Mouse (Mus musculus) lung, adult 18-20 months (tissue): ENCODE results near the gene Thbs2.
A peak's percentile ranks its signal among the peaks of the same experiment; 100 is the strongest.

Experiments
- DNase-seq, 2 experiments: peaks; one replicate each; pipeline ENCODE4 v3.0.0; 2022; ENCODE audit warnings: mixed read lengths in 2 of 2

Gene Thbs2

DNA sequence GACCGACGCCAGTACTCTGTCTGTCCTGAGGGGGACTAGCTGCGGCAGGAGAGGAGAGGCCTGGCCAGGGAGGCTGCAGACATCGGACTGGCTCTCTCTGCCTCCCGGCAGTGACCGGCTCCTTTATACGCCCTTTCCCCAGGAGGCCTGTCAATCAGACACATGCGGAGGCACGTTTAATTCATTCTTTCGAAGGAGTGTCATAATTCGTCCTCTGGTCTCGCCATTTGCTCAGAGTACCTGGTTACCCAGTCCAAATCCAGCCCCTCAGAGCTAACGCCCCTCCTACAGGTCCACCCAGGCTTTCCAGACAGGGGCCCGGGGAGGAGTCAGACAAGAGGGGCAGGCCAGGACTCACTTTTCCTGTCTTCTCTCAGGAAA lies at the start of gene Thbs2:
Thbs2 (minus strand) TSS at position 242 of the 381 bp plus-strand sequence.
- peak in 1 of 2 experiments; percentile 12 for DNase-seq

DNA sequence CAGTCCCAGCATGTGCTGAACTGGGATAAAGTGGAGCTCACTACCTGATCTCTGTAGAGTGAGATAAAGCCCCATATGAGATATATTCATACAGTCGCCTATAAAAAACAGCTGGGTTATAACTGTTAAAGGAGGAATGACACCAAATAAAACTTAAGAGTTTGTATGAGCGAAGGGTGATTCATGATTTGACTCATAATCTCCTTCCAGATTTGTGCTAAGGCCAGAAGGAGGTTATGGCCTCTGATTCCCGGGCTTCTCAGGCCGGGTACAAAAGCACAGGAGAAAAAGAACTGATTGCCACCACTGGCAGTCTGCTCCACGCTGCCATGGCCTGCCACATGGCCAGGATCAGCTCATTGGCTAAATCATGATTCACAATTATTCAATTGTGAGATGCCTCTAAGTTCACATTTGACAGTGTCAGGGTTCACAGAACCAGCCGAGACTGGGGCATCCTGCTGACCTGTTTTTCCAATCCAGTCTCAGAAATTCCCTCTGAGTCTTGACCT lies 41.5 kb upstream of the Thbs2 start:
- no peak for DNase-seq

DNA sequence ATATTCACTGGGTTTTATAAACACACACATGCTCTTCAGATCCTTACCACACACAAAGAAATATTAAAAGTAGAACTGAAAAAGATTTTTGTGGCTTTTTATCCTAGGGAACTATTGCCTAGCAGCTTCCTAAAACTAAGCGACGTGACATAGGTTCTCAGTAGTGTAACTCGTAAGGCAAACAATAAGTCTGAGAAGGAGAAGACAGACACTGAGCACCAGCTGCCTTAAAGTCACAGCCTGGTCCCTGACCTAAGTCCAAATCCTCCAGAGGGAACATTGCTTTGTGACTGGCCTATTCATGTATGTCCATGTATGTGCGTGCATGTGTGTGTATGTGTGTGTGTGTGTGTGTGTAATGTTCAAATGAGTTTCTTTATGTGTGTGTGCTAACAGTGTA lies 40.3 kb upstream of the Thbs2 start:
- no peak for DNase-seq

DNA sequence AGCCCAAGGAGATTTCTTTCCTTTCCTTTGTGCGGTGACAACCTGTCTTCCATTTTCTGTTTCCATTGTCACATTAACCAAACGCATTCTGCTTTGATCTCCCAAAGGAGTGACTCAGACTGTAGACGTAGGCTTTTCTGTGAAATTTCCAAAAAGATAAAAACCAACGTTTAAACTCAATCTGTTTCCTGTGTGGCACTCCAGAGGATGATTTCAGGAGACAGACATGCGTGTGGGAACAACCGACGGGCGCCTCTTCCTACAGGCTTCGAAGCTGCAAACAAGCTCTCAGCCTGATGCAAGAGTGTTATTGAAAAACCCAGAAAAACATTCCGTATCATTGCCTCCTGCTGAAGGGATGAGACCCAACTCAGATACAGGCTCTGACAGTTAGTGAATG lies 39.9 kb upstream of the Thbs2 start:
- no peak for DNase-seq

DNA sequence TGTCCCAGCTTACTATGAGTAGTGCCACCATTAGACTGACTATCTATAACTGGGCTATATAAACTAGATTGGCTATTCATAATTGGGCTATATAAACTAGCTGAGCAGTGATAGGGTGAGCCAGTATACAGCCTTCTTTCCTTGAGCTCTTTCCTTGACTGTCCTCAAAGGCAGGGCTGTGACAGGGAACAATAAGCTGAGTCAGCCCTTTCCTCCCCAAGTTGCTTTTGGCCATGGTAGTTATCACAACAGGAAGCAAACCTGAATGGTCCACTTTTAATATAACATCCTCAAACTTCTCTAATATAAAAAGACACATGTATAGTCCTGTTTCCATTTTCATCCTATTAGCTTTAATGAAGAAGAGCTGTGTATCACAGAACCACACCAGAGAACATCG lies 39.0 kb upstream of the Thbs2 start:
- DNase-seq, result no peak

DNA sequence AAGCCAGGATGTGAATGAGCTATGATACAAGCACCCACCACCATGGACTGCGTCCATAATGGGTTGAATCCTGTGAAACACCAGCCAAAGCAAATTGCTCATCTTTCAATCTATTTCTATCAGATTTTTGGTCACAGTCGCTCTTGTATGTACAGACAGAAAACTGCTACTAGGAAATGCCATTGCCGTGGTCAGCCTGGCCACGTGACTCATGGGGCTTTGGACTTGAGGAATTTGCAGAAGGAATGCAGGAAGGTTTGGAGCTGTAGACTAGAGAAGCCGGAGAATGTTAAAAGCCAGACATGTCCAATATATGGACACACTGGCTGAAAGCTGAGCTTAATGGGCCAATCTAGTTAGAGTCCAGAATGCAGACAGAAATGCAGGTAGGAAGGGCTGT lies 36.6 kb upstream of the Thbs2 start:
- no peak for DNase-seq

DNA sequence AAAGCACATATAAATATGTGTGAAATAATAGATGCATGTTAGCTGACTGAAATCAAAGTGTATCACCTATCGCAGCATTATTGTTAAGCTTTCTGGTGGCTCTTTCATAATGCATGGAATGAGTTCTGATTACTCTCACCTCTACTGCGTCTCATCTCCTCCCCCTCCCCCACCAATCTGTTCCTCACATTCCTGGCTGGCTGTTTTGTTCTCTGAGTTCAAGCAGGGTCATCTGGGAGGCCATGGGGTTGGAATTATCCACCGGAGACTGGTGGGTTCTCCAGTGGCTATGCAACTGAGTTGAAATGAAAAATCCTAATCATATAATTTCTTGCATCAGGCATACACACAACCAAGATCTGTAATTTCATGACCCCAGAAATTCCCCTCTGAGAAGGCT lies 33.4 kb upstream of the Thbs2 start:
- no peak for DNase-seq

DNA sequence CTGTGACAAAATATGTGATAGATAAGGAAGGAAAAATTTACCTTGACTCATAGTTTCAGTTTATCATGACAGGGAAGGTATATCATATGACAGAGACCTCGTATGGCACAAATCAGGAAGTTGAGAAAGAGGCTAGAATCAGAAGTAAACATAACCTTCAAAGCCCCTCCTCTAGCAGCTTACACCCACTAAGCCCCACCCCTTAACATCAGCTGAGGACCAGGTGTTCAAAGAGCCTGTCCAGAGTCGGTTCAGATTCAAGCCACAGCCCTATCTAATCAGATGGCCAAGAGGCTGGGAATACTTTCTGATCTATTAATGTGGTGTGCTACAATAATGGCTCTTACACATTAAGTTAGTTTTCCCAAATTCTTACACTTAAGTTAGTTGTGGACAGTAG lies 30.8 kb upstream of the Thbs2 start:
- no peak for DNase-seq

DNA sequence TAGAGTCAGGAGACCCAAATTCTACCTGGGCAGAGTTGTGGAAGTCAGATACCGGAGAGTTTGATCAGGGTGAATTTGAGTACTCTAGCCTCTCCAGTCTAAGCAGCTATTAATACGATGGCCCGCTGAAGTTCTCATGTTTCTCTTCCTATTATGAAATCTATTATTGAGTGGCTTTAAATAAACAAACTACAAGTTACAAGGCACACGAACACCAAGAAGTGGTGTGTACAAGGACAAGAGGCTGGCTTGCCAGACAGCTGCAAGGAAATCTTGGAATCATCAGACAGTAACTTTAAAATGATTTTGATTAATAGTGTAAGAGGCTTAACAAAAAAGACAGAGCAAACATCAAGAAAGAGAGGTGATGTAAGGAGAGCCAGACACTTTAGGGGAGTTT lies 27.3 kb upstream of the Thbs2 start:
- DNase-seq, result no peak

DNA sequence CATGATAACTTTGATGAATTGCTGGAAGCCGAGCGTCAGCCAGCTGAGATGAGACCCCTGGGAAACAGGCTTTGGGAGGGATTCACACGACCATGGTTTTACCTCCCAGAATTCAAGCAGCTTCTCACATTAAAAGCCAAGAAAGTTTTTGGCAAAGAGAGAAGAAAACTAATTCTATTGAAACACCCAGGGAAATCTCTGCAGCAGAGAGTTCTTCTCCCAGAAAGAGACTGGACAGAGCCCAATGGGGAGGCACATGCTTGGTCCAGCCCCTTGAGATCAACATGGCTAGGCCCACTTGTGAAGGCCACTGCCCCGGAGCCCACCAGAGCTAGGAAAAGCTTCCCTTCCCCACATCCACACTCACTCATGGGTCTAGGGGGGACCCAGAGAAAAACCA lies 26.9 kb upstream of the Thbs2 start:
- no peak for DNase-seq

DNA sequence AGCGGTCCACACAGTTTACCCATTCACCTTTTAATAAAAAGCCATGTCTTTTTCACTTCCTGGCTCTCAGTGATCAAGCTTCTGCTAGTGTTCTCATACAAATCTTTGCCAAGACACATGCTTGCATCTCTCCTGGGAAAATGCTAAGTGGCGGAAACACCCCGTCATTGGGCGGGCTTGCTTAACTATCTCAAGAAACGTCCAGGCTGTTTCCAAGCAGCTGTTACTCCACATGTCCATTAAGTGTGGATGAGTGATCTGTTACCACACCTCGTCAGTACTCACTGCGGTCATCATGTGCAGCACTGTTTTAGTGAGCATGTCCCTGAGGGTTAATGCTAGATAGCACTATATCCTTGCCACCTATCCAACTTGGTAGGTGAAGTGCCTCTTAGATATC lies 26.2 kb upstream of the Thbs2 start:
- DNase-seq, result peak; percentile 33 to 58

DNA sequence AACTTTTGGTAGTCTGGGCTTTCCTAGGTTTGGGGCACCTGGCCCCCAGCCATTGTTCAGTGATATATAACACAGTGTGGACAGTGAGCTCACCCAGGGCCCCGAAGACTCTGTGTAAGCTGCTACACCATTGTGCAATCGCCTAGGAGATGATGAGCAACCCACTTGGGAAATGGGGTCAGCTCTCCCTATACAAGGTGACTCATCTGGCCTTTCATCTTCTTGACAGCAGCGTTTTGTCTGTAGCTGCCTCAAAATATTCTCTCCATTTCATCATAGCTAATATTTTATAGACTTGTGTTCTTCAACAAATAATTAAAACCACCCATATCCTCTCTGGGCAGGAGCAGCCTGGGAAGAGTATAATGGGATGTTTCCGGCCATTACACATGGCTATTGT lies 24.8 kb upstream of the Thbs2 start:
- no peak for DNase-seq

DNA sequence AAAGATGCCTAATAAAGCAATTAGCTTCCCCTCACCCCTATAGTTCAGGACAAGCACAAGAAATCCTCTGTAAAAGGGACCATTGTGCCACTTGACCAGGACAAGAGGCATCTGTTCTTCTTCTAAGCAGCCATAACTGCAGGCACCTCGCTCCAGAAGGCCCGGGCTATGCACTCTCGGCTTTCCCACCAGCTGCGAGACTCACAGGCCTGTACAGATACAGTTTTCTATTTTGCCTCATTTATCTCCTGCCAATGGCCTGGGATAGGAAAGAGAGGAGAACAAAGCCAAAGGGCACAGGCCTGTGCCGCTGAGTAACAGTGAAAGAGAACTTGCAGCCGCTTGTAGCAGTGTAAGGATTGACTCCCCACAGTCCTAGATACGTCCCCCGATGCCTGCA lies 20.7 kb upstream of the Thbs2 start:
- no peak for DNase-seq

DNA sequence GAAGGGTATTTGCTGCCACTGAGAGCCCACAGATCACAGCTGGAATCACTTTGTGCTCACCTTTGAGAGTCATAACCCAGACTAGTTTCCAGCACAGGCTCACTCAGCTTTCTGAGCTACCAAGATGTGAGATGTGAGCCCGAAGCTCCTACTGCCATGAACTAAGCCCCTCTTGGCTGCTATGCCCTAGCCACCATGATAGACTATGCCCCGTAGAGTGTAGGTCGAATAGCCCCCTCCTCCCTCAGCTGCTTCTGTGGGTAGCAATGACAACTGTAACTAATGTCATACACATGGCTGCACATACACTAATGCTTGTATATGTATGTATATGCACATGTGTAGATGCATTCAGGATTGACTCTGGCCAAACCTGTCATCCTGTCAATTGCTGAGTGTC lies 20.3 kb upstream of the Thbs2 start:
- DNase-seq, result no peak

DNA sequence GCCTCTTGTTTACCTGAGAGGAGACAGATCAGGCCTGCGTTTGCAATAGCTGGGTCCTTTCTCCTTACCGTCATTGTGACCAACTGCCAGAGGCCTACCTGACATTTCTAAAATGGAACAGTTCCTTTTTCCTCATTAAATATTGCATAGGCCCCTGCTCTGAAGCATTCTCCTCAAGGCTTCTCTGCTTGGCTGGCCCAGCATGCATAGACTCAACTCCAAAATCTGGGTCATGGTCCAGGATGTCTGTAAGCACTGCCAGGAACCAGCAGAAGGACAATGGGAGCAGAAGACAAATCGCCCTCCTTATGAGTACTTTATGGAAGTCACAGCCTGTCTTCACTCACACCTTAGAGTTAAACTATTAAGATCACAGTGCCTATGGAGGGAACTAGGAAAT lies 17.7 kb upstream of the Thbs2 start:
- DNase-seq, result no peak

DNA sequence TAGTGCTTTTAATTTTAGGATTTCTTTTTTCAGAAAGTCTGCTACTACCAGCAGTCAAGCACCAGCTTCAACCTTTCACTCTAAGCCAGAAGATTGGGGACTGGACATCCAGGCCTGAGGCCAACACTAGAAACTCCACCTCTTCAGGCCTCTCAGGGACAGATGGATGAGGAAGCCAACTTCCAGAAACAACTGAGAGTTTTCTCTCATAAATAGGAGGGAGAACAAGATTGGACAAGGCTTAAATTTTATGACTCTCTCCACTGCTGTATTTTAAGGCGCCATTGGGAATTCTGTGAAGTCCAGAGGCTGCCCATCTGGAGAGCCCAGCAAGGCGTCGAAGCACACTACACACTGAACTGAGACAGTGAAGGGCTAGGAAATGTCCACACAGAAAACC lies 17.0 kb upstream of the Thbs2 start:
- no peak for DNase-seq

DNA sequence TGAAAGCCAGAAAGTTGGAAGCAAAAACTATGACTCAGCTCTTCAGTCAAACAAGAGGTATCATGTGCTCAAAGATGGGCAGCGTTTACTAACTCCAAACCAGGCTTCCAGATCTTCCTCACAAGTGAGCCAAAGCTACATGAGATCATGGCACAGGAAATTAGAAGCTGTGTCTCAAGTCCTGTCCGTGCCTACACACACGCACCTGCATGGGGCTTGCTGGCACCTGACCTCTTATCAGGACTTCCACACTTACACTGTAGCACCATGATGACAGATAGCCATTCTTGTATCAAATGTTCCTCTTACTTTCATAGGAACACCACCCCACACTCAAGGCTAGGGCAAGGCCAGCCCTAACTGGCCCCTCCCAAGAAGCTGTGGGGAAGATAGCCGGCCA lies 12.0 kb upstream of the Thbs2 start:
- no peak for DNase-seq

DNA sequence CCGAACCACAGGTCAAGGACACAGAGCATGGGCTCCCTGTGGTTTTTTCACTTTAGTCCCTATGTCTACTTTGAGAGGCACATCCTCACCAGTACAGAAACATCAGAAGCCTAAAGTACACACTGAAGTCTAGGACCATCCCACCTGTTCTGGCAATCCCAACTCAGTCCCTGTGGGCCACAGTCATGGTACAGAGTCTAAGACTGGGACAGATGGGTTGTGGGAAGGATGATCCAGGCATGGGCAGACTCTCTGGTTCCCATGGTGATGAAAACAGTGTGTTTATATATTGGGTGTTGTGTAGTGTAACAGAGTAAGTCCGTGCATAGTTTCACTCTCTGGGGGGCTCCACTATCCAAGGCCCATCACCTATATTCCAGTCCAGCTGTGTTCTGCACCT lies 11.4 kb upstream of the Thbs2 start:
- no peak for DNase-seq

DNA sequence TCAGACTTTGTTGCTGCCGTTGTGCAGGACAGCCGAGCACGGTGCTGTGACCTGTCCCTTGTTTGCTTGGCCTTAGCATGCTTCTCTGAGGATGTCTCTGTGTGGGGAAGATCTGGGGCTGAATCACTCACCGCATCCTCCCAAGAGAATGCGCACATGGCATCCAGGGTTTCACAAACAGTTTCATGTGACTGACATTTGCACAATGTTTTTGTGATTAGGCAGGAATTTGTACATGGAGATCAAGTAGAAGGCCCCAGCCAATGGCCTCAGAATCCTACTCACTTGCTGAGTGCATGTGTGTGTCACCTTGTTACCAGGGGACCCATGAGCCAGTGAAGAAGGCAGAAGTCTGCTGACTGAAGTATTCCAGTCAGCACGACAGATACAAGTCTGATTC lies 9.7 kb upstream of the Thbs2 start:
- no peak for DNase-seq

DNA sequence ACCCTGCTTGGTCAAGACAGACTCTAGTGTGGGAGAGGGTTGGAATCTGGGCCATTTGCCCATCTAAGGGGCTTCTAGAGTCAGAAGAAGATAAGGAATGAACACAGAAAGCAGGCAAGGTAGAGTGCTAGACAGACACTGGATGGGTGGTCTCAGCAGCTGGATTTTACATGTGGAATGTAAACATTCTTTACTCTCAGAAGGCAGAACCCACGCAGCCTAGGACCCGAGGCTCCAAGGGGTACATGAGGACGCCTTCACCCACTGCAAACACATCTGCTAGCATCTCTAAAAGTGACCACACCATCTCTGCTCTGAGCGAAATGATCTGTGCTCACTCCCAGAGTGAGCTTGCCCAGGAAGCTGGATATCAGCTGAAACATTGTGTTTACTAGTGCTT lies 9.2 kb upstream of the Thbs2 start:
- DNase-seq, result no peak

DNA sequence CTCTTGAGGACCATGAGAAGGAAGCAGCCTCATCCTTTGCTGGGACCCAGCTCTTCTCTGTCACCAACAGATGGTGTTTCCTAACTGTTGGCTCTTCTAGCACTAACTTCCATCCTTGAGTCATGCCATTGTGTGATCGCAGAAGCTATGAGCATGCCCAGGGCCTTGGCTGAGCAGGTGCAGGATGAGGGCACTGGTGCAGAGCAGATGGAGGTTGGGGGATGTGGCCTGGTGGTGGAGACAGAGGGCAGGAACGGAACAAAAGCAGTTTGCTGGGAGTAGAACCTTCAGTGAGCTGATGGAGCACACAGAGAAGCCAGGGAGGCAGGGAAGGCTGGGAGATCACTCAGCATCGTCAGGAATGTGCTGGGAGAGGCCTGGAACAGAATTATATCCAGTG lies 8.7 kb upstream of the Thbs2 start:
- DNase-seq, result no peak

DNA sequence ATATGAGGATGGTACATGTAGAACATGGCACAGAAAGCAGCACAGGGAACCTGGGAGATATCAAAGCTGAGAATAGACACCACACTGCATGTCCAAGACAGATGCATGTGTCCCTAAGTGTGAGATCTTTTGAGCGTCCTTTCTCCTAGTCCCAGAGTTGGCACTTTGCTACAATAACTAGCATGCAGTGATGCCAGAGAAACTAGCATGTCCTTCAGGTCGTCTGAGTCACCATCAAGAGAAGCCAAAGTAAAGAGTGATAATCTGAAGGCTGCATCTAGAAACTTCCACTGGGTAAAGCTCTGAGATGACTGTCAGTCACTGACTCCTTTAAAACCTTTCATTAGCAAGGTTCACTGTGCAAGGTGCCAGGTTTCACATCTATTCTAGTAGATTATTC lies 7.9 kb upstream of the Thbs2 start:
- no peak for DNase-seq

DNA sequence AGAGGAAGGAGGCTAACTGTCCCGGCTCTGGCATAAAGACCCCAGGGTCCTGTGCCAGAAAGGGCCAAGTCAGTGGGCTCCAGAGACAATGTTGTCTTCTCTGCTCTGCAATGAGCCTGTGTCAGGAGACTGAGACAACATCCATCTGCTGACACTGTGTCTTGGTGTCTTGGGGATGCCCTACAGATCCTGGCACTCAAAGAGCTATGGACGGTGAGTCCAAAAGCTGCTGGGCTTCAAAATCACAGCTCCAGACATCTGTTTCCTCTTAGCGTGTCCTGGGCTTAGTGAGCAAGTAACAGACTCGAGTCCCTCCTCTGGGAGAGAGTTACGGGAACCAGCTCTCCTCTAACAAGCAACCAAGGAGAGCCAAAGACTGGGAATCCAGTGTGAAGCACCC lies 6.2 kb upstream of the Thbs2 start:
- no peak for DNase-seq

DNA sequence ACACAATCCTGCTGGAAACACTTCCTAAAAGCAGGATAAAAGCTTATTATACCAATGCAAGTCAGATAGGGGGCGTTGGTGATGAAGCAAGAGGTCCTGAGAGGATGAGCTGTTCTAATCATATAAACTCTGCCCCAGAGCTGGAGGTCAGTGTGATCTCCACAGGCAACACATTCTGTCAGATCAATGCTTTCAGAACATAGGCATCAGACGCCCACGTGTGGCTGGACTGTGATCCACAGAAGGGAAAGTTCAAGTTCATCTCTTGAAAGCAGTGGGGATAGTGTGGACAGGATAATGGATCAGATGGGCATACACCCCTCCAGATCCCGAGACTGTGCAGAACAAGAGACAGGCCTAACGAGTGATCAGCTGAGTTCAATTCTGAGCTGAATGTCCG lies 4.2 kb upstream of the Thbs2 start:
- no peak for DNase-seq

DNA sequence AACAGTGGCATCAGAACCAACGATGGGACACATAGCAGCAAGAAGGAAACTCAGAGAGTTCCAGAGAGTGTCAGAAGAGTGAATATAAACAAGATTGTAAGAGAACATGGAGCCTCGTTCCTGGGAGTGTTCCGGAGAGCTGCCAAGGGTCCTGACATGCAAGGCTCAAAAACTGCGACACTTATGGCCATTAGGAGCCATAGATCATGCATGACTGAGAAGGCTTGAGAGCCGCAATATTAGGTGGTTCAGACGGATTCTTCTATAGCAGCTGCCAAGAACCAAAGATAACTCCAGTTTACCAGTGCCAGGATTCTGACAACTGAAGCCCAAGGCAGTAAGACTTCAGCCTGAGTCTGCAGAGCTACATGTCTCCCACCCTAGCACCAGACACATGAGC lies 3.1 kb upstream of the Thbs2 start:
- no peak for DNase-seq

DNA sequence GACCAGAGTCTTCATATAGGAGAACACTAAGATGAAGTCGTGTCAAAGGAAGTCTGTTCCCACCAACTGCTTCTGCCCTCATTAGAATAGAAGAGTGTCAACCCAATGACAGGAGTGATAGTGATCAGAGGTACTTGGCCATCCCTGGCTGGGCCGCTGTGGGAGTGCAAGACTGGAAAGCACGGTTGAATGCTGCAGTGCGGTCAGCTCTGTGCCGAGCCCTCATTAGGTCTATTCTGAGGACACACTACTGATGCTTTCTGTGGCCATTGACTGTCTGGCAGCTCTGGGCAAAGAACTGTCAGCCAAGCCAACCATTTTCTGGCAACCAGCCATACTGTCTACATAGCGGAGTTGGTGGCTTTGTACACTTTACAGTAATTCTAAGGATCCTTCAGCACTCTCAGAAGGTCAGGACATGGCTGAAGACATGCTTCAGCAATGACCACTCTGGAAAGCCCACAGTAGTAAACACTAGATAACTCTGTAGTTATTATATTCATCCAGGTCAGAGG lies 2.3 kb upstream of the Thbs2 start:
- no peak for DNase-seq
